Mouse (Mus musculus): ENCODE measurements around the gene Mast2. TPM values are rescaled to one million over a fixed set of nuclear protein-coding genes. Genes with fewer than 3 reads are reported as not detected.

The Mast2 gene
- polyA plus RNA-seq, 1 experiment: 224 TPM

GRCm38 (mm10) chr4:116398051-116398450, 65.9 kb downstream of the Mast2 start:
- no peak for TF ChIP-seq POLR2A (IDR thresholded peaks at IDR 0.05; ENCODE audit: low read depth, low read length)
- TF ChIP-seq CTCF (IDR thresholded peaks at IDR 0.05; ENCODE audit: extremely low read depth, insufficient read length, insufficient replicate concordance, low read depth, low read length): no peak
- no peak overlapping the region for H3K27ac ChIP-seq (ENCODE audit: insufficient read depth, low read depth, low read length)
- no peaks in the 10 kb centered on the region for H3K36me3 ChIP-seq (ENCODE audit: control insufficient read depth, insufficient read depth, low read length)
- no peak overlapping the region for H3K4me3 ChIP-seq (ENCODE audit: low read depth, low read length)
- WGBS: 55% methylated on average over 1 of the region's 1 CpGs
- peaks cover 2% of the 10 kb centered on the region; the same call in 1 of the 2 replicates for H3K4me1 ChIP-seq (ENCODE audit: control insufficient read depth, insufficient read depth, insufficient read length, low read length)
- H3K27me3 ChIP-seq (ENCODE audit: control insufficient read depth, insufficient read depth, low read length): no peaks in the 10 kb centered on the region

- WGBS: 20% methylated on average over 2 of the region's 2 CpGs
- Histone ChIP-seq H3K4me1 (ENCODE audit: control insufficient read depth, insufficient read depth, insufficient read length, low read length) (peaks cover 4% of the 10 kb centered on the region; the same call in 1 of the 2 replicates), H3K36me3 (ENCODE audit: control insufficient read depth, insufficient read depth, low read length) (no peaks in the 10 kb centered on the region), H3K27me3 (ENCODE audit: control insufficient read depth, insufficient read depth, low read length) (no peaks in the 10 kb centered on the region), H3K27ac (ENCODE audit: insufficient read depth, low read depth, low read length) (no peak overlapping the region), H3K4me3 (ENCODE audit: low read depth, low read length) (no peak overlapping the region)
- no peak for TF ChIP-seq CTCF (IDR thresholded peaks at IDR 0.05; ENCODE audit: extremely low read depth, insufficient read length, insufficient replicate concordance, low read depth, low read length)
- TF ChIP-seq POLR2A (IDR thresholded peaks at IDR 0.05; ENCODE audit: low read depth, low read length): no peak
Measured at GRCm38 (mm10) chr4:116377973-116378667, 85.9 kb downstream of the Mast2 start.

GRCm38 (mm10) chr4:116371676-116372075, 92.3 kb downstream of the Mast2 start:
- no peak overlapping the region for H3K4me3 ChIP-seq (ENCODE audit: low read depth, low read length)
- no peaks in the 10 kb centered on the region for H3K27me3 ChIP-seq (ENCODE audit: control insufficient read depth, insufficient read depth, low read length)
- H3K4me1 ChIP-seq (ENCODE audit: control insufficient read depth, insufficient read depth, insufficient read length, low read length): peaks cover 6% of the 10 kb centered on the region; the same call in 1 of the 2 replicates
- H3K36me3 ChIP-seq (ENCODE audit: control insufficient read depth, insufficient read depth, low read length): 0 out of 2 replicates have a peak, but pooled peaks cover 2% of the 10 kb centered on the region
- 84% methylated on average over 1 of the region's 1 CpGs for WGBS
- H3K27ac ChIP-seq (ENCODE audit: insufficient read depth, low read depth, low read length): no peak overlapping the region
- TF ChIP-seq CTCF (IDR thresholded peaks at IDR 0.05; ENCODE audit: extremely low read depth, insufficient read length, insufficient replicate concordance, low read depth, low read length) (no peak), POLR2A (IDR thresholded peaks at IDR 0.05; ENCODE audit: low read depth, low read length) (no peak)

GRCm38 (mm10) chr4:116358099-116358498, 105.9 kb downstream of the Mast2 start:
- TF ChIP-seq POLR2A (IDR thresholded peaks at IDR 0.05; ENCODE audit: low read depth, low read length) (no peak), CTCF (IDR thresholded peaks at IDR 0.05; ENCODE audit: extremely low read depth, insufficient read length, insufficient replicate concordance, low read depth, low read length) (peak; percentile 51; the same call in 1 of the 2 replicates)
- Histone ChIP-seq H3K27me3 (ENCODE audit: control insufficient read depth, insufficient read depth, low read length) (no peaks in the 10 kb centered on the region), H3K4me1 (ENCODE audit: control insufficient read depth, insufficient read depth, insufficient read length, low read length) (peaks cover under 1% of the 10 kb centered on the region; the same call in 1 of the 2 replicates), H3K36me3 (ENCODE audit: control insufficient read depth, insufficient read depth, low read length) (no peaks in the 10 kb centered on the region), H3K27ac (ENCODE audit: insufficient read depth, low read depth, low read length) (no peak overlapping the region), H3K4me3 (ENCODE audit: low read depth, low read length) (no peak overlapping the region)
- 98% methylated on average over 1 of the region's 1 CpGs for WGBS

- peak overlapping the region; percentile 15; the same call in 1 of the 2 replicates for H3K27ac ChIP-seq (ENCODE audit: insufficient read depth, low read depth, low read length)
- no peaks in the 10 kb centered on the region; the same call in 1 of the 2 replicates for H3K27me3 ChIP-seq (ENCODE audit: control insufficient read depth, insufficient read depth, low read length)
- H3K4me1 ChIP-seq (ENCODE audit: control insufficient read depth, insufficient read depth, insufficient read length, low read length): peaks cover 9% of the 10 kb centered on the region; the same call in 1 of the 2 replicates
- TF ChIP-seq POLR2A (IDR thresholded peaks at IDR 0.05; ENCODE audit: low read depth, low read length) (no peak), CTCF (IDR thresholded peaks at IDR 0.05; ENCODE audit: extremely low read depth, insufficient read length, insufficient replicate concordance, low read depth, low read length) (no peak)
- no peak overlapping the region for H3K4me3 ChIP-seq (ENCODE audit: low read depth, low read length)
- WGBS: 64% methylated on average over 3 of the region's 3 CpGs
- no peaks in the 10 kb centered on the region for H3K36me3 ChIP-seq (ENCODE audit: control insufficient read depth, insufficient read depth, low read length)
Measured at GRCm38 (mm10) chr4:116352919-116353318, 111.1 kb downstream of the Mast2 start.

- H3K27ac ChIP-seq (ENCODE audit: insufficient read depth, low read depth, low read length): peak overlapping the region; percentile 15; the same call in 1 of the 2 replicates
- TF ChIP-seq CTCF (IDR thresholded peaks at IDR 0.05; ENCODE audit: extremely low read depth, insufficient read length, insufficient replicate concordance, low read depth, low read length): no peak
- no peak overlapping the region for H3K4me3 ChIP-seq (ENCODE audit: low read depth, low read length)
- WGBS: 31% methylated on average over 3 of the region's 3 CpGs
- peaks cover 9% of the 10 kb centered on the region; the same call in 1 of the 2 replicates for H3K4me1 ChIP-seq (ENCODE audit: control insufficient read depth, insufficient read depth, insufficient read length, low read length)
- H3K36me3 ChIP-seq (ENCODE audit: control insufficient read depth, insufficient read depth, low read length): no peaks in the 10 kb centered on the region
- H3K27me3 ChIP-seq (ENCODE audit: control insufficient read depth, insufficient read depth, low read length): no peaks in the 10 kb centered on the region; the same call in 1 of the 2 replicates
Measured at GRCm38 (mm10) chr4:116352496-116352895, 111.5 kb downstream of the Mast2 start.

- no peak overlapping the region for H3K27ac ChIP-seq (ENCODE audit: insufficient read depth, low read depth, low read length)
- TF ChIP-seq CTCF (IDR thresholded peaks at IDR 0.05; ENCODE audit: extremely low read depth, insufficient read length, insufficient replicate concordance, low read depth, low read length) (no peak), POLR2A (IDR thresholded peaks at IDR 0.05; ENCODE audit: low read depth, low read length) (no peak)
- no peaks in the 10 kb centered on the region for H3K36me3 ChIP-seq (ENCODE audit: control insufficient read depth, insufficient read depth, low read length)
- H3K4me3 ChIP-seq (ENCODE audit: low read depth, low read length): no peak overlapping the region
- no peaks in the 10 kb centered on the region for H3K4me1 ChIP-seq (ENCODE audit: control insufficient read depth, insufficient read depth, insufficient read length, low read length)
- no peaks in the 10 kb centered on the region for H3K27me3 ChIP-seq (ENCODE audit: control insufficient read depth, insufficient read depth, low read length)
Measured at GRCm38 (mm10) chr4:116342119-116342518, 121.9 kb downstream of the Mast2 start.

Measured in small intestine, adult 2 months (tissue).